Mouse (Mus musculus): ENCODE data around the gene Nsf.

Nsf gene

DNA sequence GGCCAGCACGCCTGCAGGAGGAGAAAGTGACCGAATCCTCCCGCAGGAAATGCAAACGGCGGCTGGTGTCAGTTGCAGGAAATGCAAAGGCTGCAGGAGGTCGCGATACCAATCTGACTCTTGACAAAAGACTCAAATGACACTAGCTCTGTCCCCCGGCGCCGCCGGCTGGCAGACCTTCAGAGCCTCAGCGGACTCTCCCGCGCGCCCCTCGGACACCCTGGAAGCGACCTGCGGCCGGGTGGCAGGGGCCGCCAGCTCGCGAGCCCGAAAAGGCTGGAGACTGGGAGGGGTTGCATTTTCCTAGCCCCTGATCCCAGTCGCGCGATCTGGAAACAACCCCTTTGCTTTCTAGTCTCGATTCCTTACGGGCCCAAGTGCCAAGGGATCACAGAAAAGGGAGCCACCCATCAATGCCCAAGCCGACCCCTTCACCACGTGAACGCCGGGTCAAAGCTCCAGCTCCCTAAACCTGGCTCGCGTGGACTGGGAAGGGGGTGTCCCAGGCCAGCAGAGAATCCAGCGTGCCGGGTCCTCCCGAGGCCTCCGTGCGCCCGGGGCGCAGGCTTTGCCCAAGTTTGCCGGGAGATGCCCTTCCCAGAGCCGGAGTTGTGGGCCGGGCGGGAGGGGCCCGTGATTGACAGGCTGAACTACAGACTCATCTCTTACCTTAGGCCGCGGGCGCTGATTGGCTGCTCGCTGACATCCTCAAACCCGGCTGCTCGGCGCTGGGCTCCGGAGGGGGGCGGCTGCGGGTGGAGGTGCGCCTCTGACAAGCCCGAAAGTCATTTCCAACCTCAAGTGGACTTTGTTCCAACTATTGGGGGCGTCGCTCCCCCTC is 180.2 kb downstream of the Nsf start, which contains the start of gene Wnt3:
Wnt3 (plus strand) TSS at position 764 of the 841 bp plus-strand sequence.
- in situ Hi-C loops (cut with MboI, MseI): no loop called here

DNA sequence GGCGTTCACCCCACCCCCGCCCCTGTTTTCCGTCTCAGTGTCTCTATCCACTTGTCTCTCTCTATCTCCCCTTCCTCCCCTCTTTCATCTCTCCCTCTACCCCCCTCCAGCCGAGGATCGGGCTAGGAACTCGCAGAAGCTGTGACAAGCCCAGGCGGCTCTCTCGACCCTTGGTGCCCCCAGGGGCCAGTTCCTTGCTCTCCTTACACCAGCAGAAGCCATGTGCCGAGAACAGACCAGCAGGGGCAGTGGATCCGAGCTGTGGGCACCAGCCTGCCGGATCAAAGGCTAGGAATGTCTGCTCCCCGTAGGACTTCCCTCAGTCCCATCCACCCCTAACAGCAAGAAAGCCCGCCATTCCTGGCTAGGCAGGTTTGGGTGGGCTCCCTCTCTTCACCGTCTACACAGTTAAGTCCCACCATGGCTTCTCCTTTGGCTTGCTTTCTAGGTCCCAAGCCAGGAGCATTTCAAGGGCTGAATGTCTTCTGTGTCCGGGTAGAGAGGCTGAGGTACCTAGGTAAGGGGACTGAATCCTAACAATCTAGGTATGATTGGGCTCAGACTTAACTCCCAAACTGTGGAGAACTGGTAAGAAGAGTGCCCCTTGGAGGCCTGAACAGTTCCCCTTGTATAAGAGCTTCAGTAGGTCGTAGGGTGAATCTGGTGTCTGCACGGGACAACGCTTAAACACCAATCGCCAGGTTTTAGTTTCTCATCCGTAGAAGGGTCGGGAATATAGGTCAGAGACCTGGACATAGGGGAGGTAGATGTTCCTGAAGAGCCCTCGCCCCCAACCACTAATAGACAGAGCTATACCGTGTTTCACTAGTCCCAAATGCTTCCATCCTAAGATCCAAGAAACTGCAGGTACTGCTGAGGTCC is 181.1 kb downstream of the Nsf start:
- in situ Hi-C loops (cut with MboI, MseI): no loop called here

Data from regulatory T cell (primary cell).